Comparison of ENCODE assay signal across 7 mouse cellular contexts in genomic region chr17:34627943-34628643, GRCm38 (mm10). TPM values are rescaled to one million over a fixed set of nuclear protein-coding genes. Genes with fewer than 3 reads are reported as not detected.
DNase-seq lines count a peak whose midpoint lies in the region; ATAC-seq and TF ChIP-seq lines count a peak whose summit lies in the region.

Gene Ppt2 (minus strand): TSS chr17:34628510.

- peak; percentile 0; the same call in 1 of the 2 replicates for ATAC-seq in heart, embryonic 12.5 days (ENCODE audit: insufficient number of reproducible peaks, low FRiP score)
- ATAC-seq in kidney, embryonic 14.5 days (ENCODE audit: low FRiP score, low TSS enrichment) = peak; percentile 8; the same call in 1 of the 2 replicates
- peak; percentile 6; the same call in 1 of the 2 replicates for ATAC-seq in liver, embryonic 14.5 days (ENCODE audit: insufficient read depth)
- ATAC-seq in neural tube, embryonic 15.5 days (ENCODE audit: low FRiP score) = peak; percentile 3; the same call in 1 of the 2 replicates

- peaks cover 21% of the 10 kb centered on the region for H3K36me3 ChIP-seq in embryonic facial prominence, embryonic 10.5 days (replicated peaks)
- H3K36me3 ChIP-seq in heart, embryonic 12.5 days = peaks cover 19% of the 10 kb centered on the region
- peaks cover 9% of the 10 kb centered on the region; the same call in 1 of the 2 replicates for H3K36me3 ChIP-seq in kidney, embryonic 14.5 days (ENCODE audit: control insufficient read depth, insufficient read depth, low read length)
- no peaks in the 10 kb centered on the region for H3K36me3 ChIP-seq in liver, embryonic 14.5 days (replicated peaks; ENCODE audit: control insufficient read depth, insufficient read depth, low read depth)
- H3K36me3 ChIP-seq in neural tube, embryonic 15.5 days = peaks cover 9% of the 10 kb centered on the region; the same call in 1 of the 2 replicates

- H3K27me3 ChIP-seq in embryonic facial prominence, embryonic 10.5 days (replicated peaks; ENCODE audit: low read depth, poor library complexity, severe bottlenecking) = peaks cover 47% of the 10 kb centered on the region
- peaks cover 44% of the 10 kb centered on the region for H3K27me3 ChIP-seq in heart, embryonic 12.5 days (replicated peaks)
- H3K27me3 ChIP-seq in kidney, embryonic 14.5 days (ENCODE audit: control insufficient read depth, insufficient read depth, low read length) = peaks cover 22% of the 10 kb centered on the region
- peaks cover 51% of the 10 kb centered on the region for H3K27me3 ChIP-seq in liver, embryonic 14.5 days (ENCODE audit: control insufficient read depth, insufficient read depth, low read length)
- H3K27me3 ChIP-seq in neural tube, embryonic 15.5 days (replicated peaks) = peaks cover 10% of the 10 kb centered on the region; the same call in 1 of the 2 replicates

- no peaks in the 10 kb centered on the region for H3K9me3 ChIP-seq in embryonic facial prominence, embryonic 10.5 days
- no peaks in the 10 kb centered on the region for H3K9me3 ChIP-seq in heart, embryonic 12.5 days (replicated peaks)
- no peaks in the 10 kb centered on the region for H3K9me3 ChIP-seq in kidney, embryonic 14.5 days (ENCODE audit: control insufficient read depth, low read length)
- H3K9me3 ChIP-seq in liver, embryonic 14.5 days (ENCODE audit: control insufficient read depth, low read length) = no peaks in the 10 kb centered on the region
- no peaks in the 10 kb centered on the region for H3K9me3 ChIP-seq in neural tube, embryonic 15.5 days (replicated peaks)

- no peak for TF ChIP-seq CTCF in liver, embryonic 14.5 days (IDR thresholded peaks at IDR 0.05; ENCODE audit: low read depth)

- peak within 1 kb of the TSS; percentile 77 for H3K4me3 ChIP-seq in embryonic facial prominence, embryonic 10.5 days
- peak within 1 kb of the TSS; percentile 88 for H3K4me3 ChIP-seq in heart, embryonic 12.5 days
- H3K4me3 ChIP-seq in kidney, embryonic 14.5 days (ENCODE audit: low read length) = peak within 1 kb of the TSS; percentile 61
- peak within 1 kb of the TSS; percentile 74 to 84 for H3K4me3 ChIP-seq in liver, embryonic 14.5 days (ENCODE audit: insufficient read depth in 1 of 2, low read depth in 2 of 2, low read length in 2 of 2)
- H3K4me3 ChIP-seq in neural tube, embryonic 15.5 days (replicated peaks) = peak within 1 kb of the TSS; percentile 78

- peak within 1 kb of the TSS; percentile 86 for H3K9ac ChIP-seq in heart, embryonic 12.5 days
- H3K9ac ChIP-seq in kidney, embryonic 14.5 days (ENCODE audit: low read depth, low read length) = peak within 1 kb of the TSS; percentile 75
- peak within 1 kb of the TSS; percentile 68 for H3K9ac ChIP-seq in liver, embryonic 14.5 days (replicated peaks)
- H3K9ac ChIP-seq in neural tube, embryonic 15.5 days (replicated peaks) = peak within 1 kb of the TSS; percentile 70

- H3K4me2 ChIP-seq in heart, embryonic 12.5 days = peak within 1 kb of the TSS; percentile 95
- H3K4me2 ChIP-seq in kidney, embryonic 14.5 days (replicated peaks; ENCODE audit: low read depth, low read length) = peak within 1 kb of the TSS; percentile 89
- peak within 1 kb of the TSS; percentile 88 for H3K4me2 ChIP-seq in liver, embryonic 14.5 days (ENCODE audit: low read depth)
- H3K4me2 ChIP-seq in neural tube, embryonic 15.5 days = peak within 1 kb of the TSS; percentile 90

- peak; percentile 52 for DNase-seq in CD4-positive, CD25-positive, alpha-beta regulatory T cell, adult 2 months (ENCODE audit: low read depth, low spot score)
- DNase-seq in NIH3T3 (ENCODE audit: low read depth) = peak; percentile 48
- no peak for DNase-seq in embryonic facial prominence, embryonic 10.5 days (ENCODE audit: low spot score)
- DNase-seq in liver, embryonic 14.5 days (ENCODE audit: low read depth in 3 of 3, low spot score in 3 of 3) = no peak

- peaks cover 68% of the 10 kb centered on the region for H3K4me1 ChIP-seq in embryonic facial prominence, embryonic 10.5 days
- H3K4me1 ChIP-seq in heart, embryonic 12.5 days (replicated peaks) = peaks cover 49% of the 10 kb centered on the region
- peaks cover 44% of the 10 kb centered on the region for H3K4me1 ChIP-seq in kidney, embryonic 14.5 days (ENCODE audit: control insufficient read depth, insufficient read depth, low read length)
- H3K4me1 ChIP-seq in liver, embryonic 14.5 days (replicated peaks; ENCODE audit: control insufficient read depth in 2 of 2, insufficient read depth in 2 of 2, low read length in 1 of 2) = peaks cover 4 to 5% of the 10 kb centered on the region in 2 experiments; a peak in 3 of 4 replicates
- peaks cover 69% of the 10 kb centered on the region for H3K4me1 ChIP-seq in neural tube, embryonic 15.5 days

- TF ChIP-seq EP300 in liver, embryonic 14.5 days (IDR thresholded peaks at IDR 0.05; ENCODE audit: low read depth) = no peak

- WGBS in embryonic facial prominence, embryonic 10.5 days = 5% methylated on average over 29 of the region's 29 CpGs
- 3% methylated on average over 29 of the region's 29 CpGs for WGBS in heart, embryonic 12.5 days
- WGBS in kidney, embryonic 14.5 days = 3% methylated on average over 29 of the region's 29 CpGs
- WGBS in liver, embryonic 14.5 days (ENCODE audit: insufficient replicate concordance) = 9% methylated on average over 29 of the region's 29 CpGs
- WGBS in neural tube, embryonic 15.5 days = 6% methylated on average over 29 of the region's 29 CpGs

- H3K27ac ChIP-seq in embryonic facial prominence, embryonic 10.5 days (replicated peaks) = peak within 1 kb of the TSS; percentile 92
- peak within 1 kb of the TSS; percentile 97 for H3K27ac ChIP-seq in heart, embryonic 12.5 days (ENCODE audit: poor library complexity, severe bottlenecking)
- peak within 1 kb of the TSS; percentile 96 for H3K27ac ChIP-seq in kidney, embryonic 14.5 days (ENCODE audit: low read depth, low read length)
- H3K27ac ChIP-seq in liver, embryonic 14.5 days = no peak within 1 kb of the TSS; the same call in 1 of the 2 replicates
- H3K27ac ChIP-seq in neural tube, embryonic 15.5 days (replicated peaks) = peak within 1 kb of the TSS; percentile 93

RNA-seq across cellular contexts. Expression of gene Ppt2, which starts in this region (rescaled TPM):
- polyA plus RNA-seq in embryonic facial prominence, embryonic 10.5 days (2016; fragmentation: Nextera tagmentation; extraction: Ambion mirVana) = 18.6 and 19.5 TPM in 2 replicates
- polyA plus RNA-seq in heart, embryonic 12.5 days (2016; fragmentation: Nextera tagmentation; extraction: Ambion mirVana) = 28.9 TPM in 2 replicates
- polyA plus RNA-seq in kidney, embryonic 14.5 days (2014; fragmentation: Nextera tagmentation; extraction: Ambion mirVana) = 33.5 and 39.1 TPM in 2 replicates
- polyA plus RNA-seq in liver, embryonic 14.5 days (2012; rRNA removed) = 10.4 and 11.6 TPM in 2 replicates
- 10.5 and 12.9 TPM in 2 replicates for polyA plus RNA-seq in liver, embryonic 14.5 days (2014; fragmentation: Nextera tagmentation; extraction: Ambion mirVana)
- polyA plus RNA-seq in neural tube, embryonic 15.5 days (2015; fragmentation: Nextera tagmentation; extraction: Ambion mirVana) = 20.1 and 21.3 TPM in 2 replicates

Comparison
In these comparisons a context has a peak if more than half of its experiments do, and no peak if none do; other contexts are left out.
1. DNase-seq: peak in CD4-positive, CD25-positive, alpha-beta regulatory T cell, adult 2 months (single experiment) and NIH3T3 (single experiment); none in embryonic facial prominence, embryonic 10.5 days (single experiment) and liver, embryonic 14.5 days (0 of 3).
2. Peak in every context shown above with its lines, with median percentiles within 50 percentile points of each other: H3K4me3 ChIP-seq, ATAC-seq, H3K4me2 ChIP-seq and H3K9ac ChIP-seq.